Mouse (Mus musculus): ENCODE measurements around the gene Zfp280b.
"Not testable (repeated sequence)": the region's sequence is repeated elsewhere in the genome, so short reads cannot be mapped to it uniquely, and the experiment has no call there.

Zfp280b gene

DNA sequence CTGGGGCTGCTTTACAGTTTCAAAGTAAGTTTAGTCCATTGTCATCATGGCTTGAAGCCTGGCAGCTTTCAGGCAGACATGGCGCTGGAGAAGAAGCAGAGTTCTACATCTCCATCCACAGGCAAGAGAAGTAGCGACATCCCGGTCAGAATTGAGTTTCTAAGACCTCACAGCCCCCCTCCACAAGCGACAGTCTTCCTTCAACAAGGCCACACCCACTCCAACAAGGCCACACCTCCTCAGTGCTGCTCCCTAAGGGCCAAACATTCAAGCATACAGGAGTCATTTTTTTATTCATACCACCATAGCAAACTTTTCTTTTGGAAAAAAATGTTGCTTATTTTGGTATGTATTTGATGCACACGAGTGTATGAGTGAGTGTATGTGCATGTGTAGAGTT, 2.0 kb upstream of the Zfp280b start:
- no peak for DNase-seq (ENCODE audit: low spot score in 2 of 2)

DNA sequence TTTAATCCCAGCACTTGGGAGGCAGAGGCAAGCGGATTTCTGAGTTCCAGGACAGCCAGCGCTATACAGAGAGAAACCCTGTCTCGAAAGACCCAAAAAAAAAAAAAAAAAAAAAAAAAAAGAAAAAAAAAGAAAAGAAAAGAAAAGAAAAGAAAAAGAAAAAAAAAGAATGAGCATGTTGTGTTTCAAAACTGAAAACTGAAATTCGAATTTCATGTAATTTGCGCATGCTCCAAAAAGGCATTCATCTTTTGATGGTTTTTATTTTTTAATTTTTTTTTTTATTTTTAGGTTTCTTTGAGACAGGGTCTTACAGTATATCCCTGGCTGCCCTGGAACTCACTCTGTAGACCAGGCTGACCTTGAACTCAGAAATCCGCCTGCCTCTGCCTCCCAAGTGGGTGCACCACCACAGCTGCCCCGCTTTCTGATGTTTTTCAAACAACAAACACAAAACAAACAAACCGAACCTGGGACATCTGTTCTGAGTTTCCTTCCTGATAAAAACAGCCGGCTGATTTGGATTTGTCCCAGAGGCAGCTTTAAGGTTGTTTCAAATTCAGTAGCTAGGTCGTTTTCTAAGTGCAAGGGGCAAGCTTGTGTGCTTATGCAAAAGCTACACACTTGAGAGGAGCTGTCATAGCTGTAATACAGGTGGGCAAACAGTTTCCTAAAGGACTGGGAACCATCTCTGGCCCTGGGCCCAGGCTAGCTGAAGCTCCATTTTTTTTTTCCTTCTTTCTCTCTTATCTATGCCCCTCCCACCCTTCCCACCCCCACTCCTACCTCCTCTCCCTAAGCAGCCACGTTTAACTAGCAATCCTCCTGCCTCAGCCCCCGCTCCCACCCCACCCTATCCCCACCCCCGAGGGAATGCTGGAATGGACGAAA, 694 bp upstream of the Zfp280b start:
- no peak for DNase-seq (ENCODE audit: low spot score in 2 of 2)

DNA sequence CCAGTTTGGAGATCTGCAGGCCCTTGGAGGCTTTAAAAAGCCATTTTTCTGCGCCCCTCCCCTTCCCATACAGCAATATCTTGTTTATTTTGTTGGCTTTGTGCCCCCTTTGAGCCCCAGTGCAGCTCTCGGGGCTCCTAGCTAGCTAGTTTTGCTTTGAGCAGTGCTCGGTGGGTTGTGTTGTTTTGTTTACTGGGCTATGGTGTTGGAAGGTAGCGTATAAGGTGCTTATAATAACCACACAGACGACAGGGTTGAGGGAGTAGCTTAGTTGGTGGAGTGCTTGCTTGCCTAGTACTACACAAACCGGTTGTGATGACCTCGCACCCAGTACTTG, 637 bp downstream of the Zfp280b start:
- DNase-seq (ENCODE audit: low spot score in 2 of 2), result no peak

DNA sequence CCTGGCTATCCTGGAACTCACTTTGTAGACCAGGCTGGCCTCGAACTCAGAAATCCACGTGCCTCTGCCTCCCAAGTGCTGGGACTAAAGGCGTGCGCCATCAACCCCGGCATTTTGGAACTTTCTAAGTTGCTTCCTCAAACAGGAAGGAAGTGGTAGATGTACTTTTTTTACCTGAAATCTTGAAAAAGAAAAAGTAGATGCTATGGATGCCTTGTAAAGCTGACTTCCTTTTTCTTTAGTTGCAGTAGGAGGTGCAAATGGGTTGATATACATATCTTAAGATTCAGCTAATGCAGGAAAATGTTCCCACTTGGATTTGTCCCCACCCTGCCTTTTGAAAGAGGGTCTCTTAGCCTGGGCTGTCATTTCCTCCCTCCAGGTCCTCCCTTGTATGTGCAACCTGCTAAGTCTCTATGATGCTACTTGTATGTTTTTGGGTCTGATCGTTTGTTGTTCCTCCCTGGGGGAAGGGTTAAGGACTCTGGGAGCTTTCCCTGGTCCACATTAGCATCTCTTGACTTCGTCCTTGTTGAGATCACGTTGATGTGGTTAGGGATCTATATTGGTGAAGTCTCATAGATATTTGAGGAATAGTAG, 1.7 kb downstream of the Zfp280b start:
- DNase-seq (ENCODE audit: low spot score in 2 of 2), result no peak

DNA sequence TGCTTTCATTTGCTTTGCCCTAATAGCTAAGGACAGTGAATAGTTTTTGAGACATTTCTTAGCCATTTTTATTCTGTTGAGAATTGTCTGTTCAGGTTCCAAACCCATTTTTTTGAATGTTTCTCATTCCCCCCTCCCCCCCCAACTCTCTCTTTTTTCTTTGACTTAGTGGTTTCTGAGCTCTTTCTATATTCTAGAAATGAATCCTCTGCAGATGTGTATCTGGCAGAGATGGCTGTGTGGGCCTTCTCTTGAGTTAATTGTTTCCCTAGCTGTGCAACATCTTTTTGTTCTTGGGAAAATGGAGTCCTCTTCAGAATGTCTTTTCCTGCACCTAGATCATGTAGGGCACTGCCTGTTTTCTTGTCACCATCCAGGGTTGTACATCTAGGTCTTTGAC, 2.8 kb downstream of the Zfp280b start:
- no peak for DNase-seq (ENCODE audit: low spot score in 2 of 2)

DNA sequence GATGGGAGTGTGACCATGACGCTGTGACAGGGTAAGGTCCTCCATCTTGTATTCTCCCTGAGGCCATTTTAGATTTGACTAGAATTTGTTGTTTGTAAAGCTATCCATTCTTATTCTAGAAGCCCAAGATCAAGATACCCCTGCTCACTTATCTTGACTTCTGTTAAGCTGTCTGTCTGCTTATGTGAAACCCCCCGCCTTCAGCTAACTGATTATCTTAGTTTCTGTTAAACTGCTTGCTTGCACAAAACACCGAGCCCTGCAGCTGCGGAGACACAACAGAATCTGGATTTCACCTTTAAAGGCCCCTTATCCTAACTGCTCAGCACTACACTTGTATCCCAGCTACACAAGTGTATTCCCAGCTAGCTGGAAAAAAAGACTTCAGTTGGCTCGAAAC, 4.5 kb downstream of the Zfp280b start:
- no peak for DNase-seq (ENCODE audit: low spot score in 2 of 2)

DNA sequence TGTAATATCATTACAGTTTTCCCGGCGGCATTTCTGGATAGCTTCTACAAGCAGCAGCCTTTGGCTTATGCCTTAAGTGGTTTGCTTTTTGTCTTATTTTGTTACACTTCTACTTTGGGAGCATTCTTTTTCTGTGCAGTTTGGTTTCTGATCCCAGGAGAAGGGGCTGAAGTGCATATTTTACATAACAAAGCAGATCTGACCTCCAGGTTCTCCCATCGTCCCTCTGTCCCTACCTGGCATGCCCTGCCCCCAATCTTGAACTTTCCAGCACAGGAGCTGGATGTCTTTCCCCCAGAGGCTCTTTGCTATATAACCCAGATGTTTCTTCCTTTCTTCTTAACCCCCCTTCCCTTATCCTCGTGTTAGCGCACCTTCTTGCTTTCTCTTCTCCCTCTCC, 12.9 kb downstream of the Zfp280b start:
- no peak for DNase-seq (ENCODE audit: low spot score in 2 of 2)

DNA sequence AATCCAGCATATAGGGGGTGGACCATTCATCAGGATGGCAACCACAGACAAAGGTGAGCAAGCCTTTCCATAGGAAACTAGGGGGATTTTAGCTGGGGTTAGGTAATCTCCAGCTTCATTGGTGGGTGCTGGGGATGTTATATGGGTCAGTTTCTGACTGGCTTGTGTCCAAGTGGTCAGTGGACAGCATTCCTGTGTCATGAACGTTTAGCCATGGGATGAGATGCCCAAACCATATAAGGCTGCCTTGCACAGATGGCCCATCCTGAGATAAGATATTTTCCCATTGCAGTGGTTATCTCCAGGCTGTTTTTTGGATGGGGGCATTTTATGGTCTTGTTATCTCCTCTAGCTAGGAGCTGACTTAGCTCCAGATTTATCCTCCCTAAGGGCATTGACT, 14.3 kb downstream of the Zfp280b start:
- DNase-seq (ENCODE audit: low spot score in 2 of 2), result no peak

DNA sequence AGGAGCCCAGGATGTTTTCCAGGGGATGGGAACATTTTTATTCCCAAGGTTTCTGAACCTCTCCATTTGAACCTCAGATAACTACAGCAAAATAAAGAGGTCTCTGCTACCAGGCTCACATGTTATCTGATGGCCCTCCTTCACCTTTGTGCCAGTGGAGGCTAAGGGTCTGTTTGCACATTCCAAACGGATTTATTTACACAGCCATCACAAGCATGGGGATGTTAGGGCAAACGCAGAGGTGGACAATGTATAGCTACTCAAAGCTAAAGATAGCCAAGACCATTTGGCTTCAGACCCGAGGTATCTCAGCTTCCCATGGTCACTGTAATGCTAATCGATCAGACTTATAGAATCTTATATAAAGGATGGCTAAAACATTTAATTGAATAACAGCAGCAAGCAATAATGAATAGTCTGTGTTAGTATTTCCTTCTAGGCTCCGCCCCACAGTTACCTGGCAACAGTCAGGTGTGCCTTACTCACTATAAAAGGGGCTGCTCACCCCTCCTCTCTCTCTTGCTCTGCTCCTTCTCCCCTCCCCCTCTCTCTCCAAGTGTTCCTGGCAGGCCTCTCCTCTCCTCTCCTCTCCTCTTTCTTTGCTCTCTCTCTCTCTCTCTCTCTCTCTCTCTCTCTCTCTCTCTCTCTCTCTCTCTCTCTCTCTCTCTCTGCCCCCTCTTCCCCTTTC, 14.9 kb downstream of the Zfp280b start:
- no peak for DNase-seq (ENCODE audit: low spot score in 2 of 2)

DNA sequence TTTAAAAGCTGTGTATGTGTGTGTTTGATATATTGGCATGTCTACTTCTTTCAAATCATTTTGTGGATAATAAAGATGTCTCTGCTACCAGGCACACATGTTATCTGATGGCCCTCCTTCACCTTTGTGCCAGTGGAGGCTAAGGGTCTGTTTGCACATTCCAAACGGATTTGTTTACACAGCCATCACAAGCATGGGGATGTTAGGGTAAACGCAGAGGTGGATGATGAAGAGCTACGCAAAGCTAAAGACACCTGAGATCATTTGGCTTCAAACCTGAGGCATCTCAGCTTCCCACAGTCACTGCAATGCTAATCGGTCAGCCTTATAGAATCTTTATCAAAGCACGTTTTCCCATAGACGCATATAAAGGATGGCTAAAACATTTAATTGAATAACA, 16.5 kb downstream of the Zfp280b start:
- DNase-seq (ENCODE audit: low spot score in 2 of 2), result no peak

DNA sequence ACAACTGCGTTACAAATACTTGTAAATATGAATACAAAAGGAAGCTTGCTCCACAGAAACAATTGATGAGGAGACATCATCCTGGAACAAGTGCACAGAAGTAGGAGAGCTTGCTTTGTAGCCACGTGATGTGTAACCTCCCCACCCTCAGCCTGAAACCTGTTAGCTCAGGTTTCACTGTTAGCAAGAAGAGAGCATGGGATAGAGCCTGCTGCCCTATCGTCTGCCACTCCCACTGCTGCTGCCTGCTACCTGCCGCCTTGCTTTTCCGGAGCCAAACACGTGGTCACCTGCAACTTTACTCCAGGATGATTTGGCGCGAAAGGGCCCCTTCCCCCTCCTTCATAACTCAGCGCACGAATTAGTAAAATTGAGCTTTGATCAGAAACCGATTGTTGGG, 19.4 kb downstream of the Zfp280b start:
- DNase-seq (ENCODE audit: low spot score in 2 of 2), result no peak

DNA sequence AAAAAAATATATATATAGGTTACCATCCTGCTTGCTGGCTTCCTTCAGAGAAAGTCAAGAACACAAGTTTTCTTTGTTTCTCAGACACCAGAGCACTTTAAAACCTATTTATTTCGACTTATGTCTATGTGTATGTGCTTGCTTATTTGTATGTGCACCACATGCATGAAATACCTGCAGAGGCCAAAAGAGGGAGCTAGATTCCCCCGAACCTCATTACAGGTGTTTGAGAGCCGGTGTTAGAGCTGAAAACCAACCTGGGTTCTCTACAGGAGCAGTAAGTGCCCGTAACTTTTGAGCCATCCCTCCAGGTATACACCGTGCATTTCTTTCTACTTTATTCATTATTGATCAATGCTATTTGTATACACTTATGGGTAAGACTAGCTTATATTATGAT, 30.0 kb downstream of the Zfp280b start:
- DNase-seq (ENCODE audit: low spot score in 2 of 2), result no peak

DNA sequence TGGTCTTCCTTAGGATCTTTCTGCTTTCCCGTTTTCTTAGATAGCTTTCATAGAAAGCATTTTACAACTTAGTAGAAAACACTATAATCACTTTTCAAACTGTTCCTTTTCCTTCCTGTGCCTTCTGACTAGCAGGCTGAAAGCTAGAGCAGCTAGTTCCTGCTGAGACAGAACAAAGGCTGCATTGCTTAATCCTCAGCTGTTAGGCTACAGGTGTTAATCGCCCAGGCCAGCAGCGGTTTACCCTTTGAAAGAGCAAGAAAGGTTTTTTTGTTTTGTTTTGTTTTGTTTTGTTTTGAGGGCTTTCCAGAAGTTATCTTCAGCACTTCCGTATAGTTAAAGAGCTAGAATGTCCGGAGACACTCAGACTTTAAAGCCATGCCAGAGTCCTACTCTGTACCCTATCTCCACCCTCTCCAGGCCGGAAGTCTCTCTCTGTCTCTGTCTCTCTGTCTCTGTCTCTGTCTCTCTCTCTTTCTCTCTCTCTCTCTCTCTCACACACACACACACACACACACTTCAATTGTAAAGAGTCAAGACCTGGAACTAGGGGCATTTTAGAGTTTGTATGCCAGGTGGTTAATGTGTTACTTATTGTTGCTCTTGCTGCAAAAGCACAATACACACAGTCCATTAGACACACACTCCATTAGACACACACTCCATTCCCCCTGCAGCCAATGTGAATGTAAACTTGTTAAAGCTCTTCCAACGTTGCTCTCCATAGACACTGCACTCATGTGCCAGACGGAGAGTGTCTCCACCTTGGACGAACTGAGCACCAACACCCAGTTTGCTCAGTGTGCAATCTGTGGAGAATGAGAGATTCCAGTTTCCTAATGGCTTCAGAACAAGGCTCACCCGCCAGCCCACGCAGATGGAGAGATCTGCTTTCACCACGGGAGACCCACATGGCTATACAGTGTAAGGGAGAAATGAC, 35.5 kb downstream of the Zfp280b start:
- no peak for DNase-seq (ENCODE audit: low spot score in 2 of 2)

DNA sequence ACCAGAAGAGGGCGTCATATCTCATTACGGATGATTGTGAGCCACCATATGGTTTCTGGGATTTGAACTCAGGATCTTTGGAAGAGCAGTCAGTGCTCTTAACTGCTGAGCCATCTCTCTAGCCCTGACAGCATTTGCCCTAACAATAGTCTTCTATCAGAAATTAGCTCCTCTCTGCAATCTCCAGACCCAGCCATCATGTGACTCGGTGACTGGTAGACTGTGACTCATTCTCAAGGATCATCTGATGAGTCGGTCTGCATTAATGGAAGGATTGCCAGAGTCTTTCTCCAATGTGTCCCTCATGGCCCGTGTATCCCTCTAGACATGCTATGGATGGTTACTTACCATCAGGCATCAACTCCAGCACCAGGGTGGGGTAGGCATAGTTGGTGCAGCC, 39.6 kb downstream of the Zfp280b start:
- not testable (repeated sequence) for DNase-seq (ENCODE audit: low spot score in 2 of 2)

DNA sequence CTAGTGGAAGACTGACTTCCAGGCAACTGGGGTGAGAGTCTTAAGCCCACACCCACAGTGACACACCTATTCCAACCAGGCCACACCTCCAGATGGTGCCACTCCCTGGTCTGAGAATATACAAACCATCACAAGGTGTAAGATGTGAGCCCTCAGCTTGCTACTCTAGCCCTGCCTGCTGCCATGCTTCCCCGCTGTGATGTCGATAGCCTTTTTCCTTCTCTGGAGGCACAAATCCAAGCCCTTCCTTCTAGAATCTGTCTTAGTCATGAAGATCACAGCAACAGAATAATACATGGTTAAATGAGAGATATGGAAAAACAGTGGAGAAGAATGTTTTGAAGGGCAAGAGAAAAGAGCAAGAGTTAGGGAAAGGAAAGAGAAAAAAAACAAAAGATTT, 44.6 kb downstream of the Zfp280b start:
- DNase-seq (ENCODE audit: low spot score in 2 of 2), result not testable (repeated sequence)
